Mouse (Mus musculus) stomach, embryonic 14.5 days (tissue): Measurements from ENCODE around the gene Ctdsp2. TPM values are rescaled to one million over a fixed set of nuclear protein-coding genes. Genes with fewer than 3 reads are reported as not detected.

ENCODE experiments used
- ATAC-seq: fragments of 200-750 bp; cut with Nextera tagmentation; 2 replicates; pipeline ENCODE4 v1.8.0; 2017; ENCODE audit warnings: low read depth, moderate TSS enrichment; ENCODE audit not compliant: insufficient number of reproducible peaks, insufficient read depth, low FRiP score
- H3K27ac ChIP-seq: fragments of 300-500 bp; sonication (generic); 2 replicates; pipeline ENCODE4 v1.5.1; 2014; ENCODE audit warnings: mild to moderate bottlenecking, low read length, moderate library complexity, mixed read lengths
- H3K27me3 ChIP-seq: fragments of 300-500 bp; sonication (generic); 2 replicates; pipeline ENCODE4 v1.6.1; 2014; ENCODE audit warnings: low read length, control low read depth, mixed read lengths; ENCODE audit not compliant: control insufficient read depth, insufficient read depth
- H3K36me3 ChIP-seq: fragments of 300-500 bp; sonication (generic); 2 replicates; pipeline ENCODE4 v1.6.1; 2014; ENCODE audit warnings: mild to moderate bottlenecking, control low read depth, low read length, moderate library complexity, mixed read lengths; ENCODE audit not compliant: control insufficient read depth, insufficient read depth
- H3K4me1 ChIP-seq: fragments of 300-500 bp; sonication (generic); 2 replicates; pipeline ENCODE4 v1.6.1; 2014; ENCODE audit warnings: low read length, control low read depth, mixed read lengths; ENCODE audit not compliant: control insufficient read depth, insufficient read depth
- H3K4me2 ChIP-seq: fragments of 300-500 bp; sonication (generic); replicated peaks from 2 replicates; pipeline ENCODE4 v1.6.1; 2014; ENCODE audit warnings: low read depth, low read length, control low read depth
- H3K4me3 ChIP-seq: fragments of 300-500 bp; sonication (generic); 2 replicates; pipeline ENCODE4 v1.5.1; 2014; ENCODE audit warnings: low read depth, low read length, control low read depth
- H3K9ac ChIP-seq: fragments of 300-500 bp; sonication (generic); replicated peaks from 2 replicates; pipeline ENCODE4 v1.6.1; 2014; ENCODE audit warnings: low read depth, mild to moderate bottlenecking, control low read depth, low read length, moderate library complexity, mixed read lengths
- H3K9me3 ChIP-seq: fragments of 300-500 bp; sonication (generic); 2 replicates; pipeline ENCODE4 v1.6.1; 2016; ENCODE audit warnings: low read depth, low read length, control low read depth; ENCODE audit not compliant: control insufficient read depth
- WGBS: fragments of 180-500 bp; shearing (Covaris S2); extraction: QIAGEN DNeasy Blood & Tissue Kit; methylation state at CpG from one replicate; pipeline ENCODE4 v1.1.7; 2014; 5-methylcytosine and 5-hydroxymethylcytosine counted together
- polyA plus RNA-seq: library from polyadenylated mRNA; unstranded; fragments of >200 nt; fragmentation: Nextera tagmentation; extraction: Ambion mirVana; gene quantifications from 2 replicates; pipeline ENCODE4 v1.2.1, GENCODE M21; 2014

Ctdsp2 gene
- polyA plus RNA-seq, result 103 and 107 TPM in 2 replicates

DNA sequence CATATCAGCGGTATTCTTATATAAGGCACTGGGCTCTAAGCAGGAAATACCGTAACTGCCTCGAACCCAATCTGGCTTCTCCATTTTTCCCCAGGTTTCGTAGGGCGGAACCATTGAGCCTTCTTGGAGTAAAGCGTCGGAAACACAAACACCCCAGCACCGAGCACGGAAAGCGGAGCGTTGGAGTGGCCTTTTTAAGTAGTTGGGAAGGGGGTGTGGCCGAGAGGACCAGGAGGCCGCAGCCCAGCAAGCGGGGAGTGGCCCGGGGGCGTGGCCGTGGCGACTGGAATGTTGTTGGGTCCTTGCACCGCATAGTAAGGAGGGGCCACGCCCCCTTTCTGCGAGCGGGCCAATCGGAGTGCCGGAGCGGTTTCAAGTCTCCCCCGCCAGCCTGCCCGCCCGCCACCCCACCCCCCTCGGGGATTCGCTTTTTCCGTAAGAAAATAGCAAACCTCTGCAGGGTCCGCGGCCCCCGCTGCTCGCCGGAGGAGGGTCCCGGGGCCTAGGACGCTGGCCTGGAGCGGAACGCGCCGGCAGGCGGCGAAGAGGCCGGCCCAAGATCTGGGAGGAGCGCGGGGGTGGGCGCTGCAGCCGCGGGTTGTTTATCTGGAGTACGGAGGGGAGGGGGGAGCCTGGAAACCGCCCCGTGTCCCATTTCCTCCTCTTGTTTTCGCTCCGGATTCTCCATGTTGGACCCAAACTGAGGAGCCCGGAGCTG lies at the start of gene Ctdsp2:
Gene Ctdsp2 (plus strand): TSS at position 441 of the 718 bp plus-strand sequence.
- H3K36me3 ChIP-seq, result no peaks in the 10 kb centered on the region; the same call in 1 of the 2 replicates
- H3K9me3 ChIP-seq, result no peaks in the 10 kb centered on the region
- ATAC-seq, result peak; percentile 93
- H3K4me3 ChIP-seq, result peak within 1 kb of the TSS; percentile 98
- H3K9ac ChIP-seq, result peak within 1 kb of the TSS; percentile 98
- WGBS, result under 1% methylated on average over 53 of the region's 56 CpGs
- H3K27ac ChIP-seq, result peak within 1 kb of the TSS; percentile 100
- H3K4me2 ChIP-seq, result peak within 1 kb of the TSS; percentile 98
- no peaks in the 10 kb centered on the region for H3K27me3 ChIP-seq
- H3K4me1 ChIP-seq, result peaks cover 44% of the 10 kb centered on the region

DNA sequence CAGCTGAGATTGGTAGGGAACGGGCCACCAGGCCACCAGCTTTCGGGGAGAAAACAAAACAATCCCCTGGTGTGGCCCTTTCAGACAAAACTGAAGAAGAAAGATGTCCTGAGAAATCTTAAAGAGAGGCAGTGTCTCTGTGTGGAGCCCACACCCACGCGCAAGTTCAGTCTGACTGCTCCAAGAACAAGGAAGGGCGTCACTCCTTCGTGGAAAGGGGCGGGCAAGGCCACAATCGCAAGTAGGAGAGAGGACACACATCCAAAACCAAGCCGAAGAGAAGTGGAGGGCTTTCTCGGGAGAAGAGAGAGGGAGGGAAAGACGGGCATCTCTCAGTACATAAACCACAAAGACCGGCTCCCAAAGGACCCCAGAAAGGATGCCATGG lies 49.7 kb upstream of the Ctdsp2 start:
- 17% methylated on average over 12 of the region's 12 CpGs for WGBS
- Histone ChIP-seq H3K4me2 (peak overlapping the region; percentile 89), H3K9ac (peak overlapping the region; percentile 59; the same call in 1 of the 2 replicates), H3K4me1 (peaks cover 50% of the 10 kb centered on the region), H3K36me3 (no peaks in the 10 kb centered on the region), H3K4me3 (peak overlapping the region; percentile 42), H3K27me3 (no peaks in the 10 kb centered on the region), H3K27ac (peak overlapping the region; percentile 99), H3K9me3 (no peaks in the 10 kb centered on the region)
- no peak for ATAC-seq

DNA sequence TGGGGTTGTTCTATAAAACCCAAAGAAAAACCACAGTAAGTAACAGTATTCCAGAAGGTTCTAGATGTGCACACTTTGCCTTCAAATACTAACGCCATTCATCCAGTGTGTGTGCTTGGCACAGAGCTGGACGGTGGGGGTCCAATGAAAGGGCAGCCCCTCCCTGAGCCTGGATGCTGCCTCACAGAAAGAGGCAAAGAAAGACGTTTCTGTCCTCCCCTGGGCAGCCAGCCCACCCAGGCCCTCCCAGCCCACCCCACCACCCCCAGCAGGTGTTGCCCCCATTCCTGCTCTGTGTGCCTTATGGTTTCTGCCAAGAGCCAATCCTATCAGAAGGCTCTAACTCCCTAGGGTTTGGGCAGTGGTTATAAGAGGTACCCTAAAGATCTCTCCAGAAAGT lies 49.0 kb upstream of the Ctdsp2 start:
- Histone ChIP-seq H3K36me3 (no peaks in the 10 kb centered on the region), H3K4me1 (peaks cover 53% of the 10 kb centered on the region), H3K4me3 (no peak overlapping the region), H3K9me3 (no peaks in the 10 kb centered on the region), H3K4me2 (peak overlapping the region; percentile 89; the same call in 1 of the 2 replicates), H3K9ac (no peak overlapping the region), H3K27me3 (no peaks in the 10 kb centered on the region), H3K27ac (peak overlapping the region; percentile 99)
- WGBS, result 47% methylated on average over 3 of the region's 3 CpGs
- ATAC-seq, result no peak

- peak overlapping the region; percentile 25 for H3K4me2 ChIP-seq
- H3K36me3 ChIP-seq, result no peaks in the 10 kb centered on the region
- H3K27me3 ChIP-seq, result no peaks in the 10 kb centered on the region
- peak overlapping the region; percentile 43 for H3K9ac ChIP-seq
- H3K27ac ChIP-seq, result peak overlapping the region; percentile 99
- H3K4me3 ChIP-seq, result no peak overlapping the region
- 20% methylated on average over 15 of the region's 15 CpGs for WGBS
- ATAC-seq, result peak; percentile 76
- H3K4me1 ChIP-seq, result peaks cover 62% of the 10 kb centered on the region
- H3K9me3 ChIP-seq, result no peaks in the 10 kb centered on the region
These were observed 48.0 kb upstream of the Ctdsp2 start for GRCm38 (mm10) chr10:126930270-126931121.

GRCm38 (mm10) chr10:126931123-126931759 lies 47.3 kb upstream of the Ctdsp2 start:
- 0 out of 2 replicates have a peak, but pooled peaks have one; percentile 8 for ATAC-seq

GRCm38 (mm10) chr10:126931760-126932139 lies 46.8 kb upstream of the Ctdsp2 start:
- H3K27me3 ChIP-seq, result no peaks in the 10 kb centered on the region
- H3K36me3 ChIP-seq, result no peaks in the 10 kb centered on the region
- no peaks in the 10 kb centered on the region for H3K9me3 ChIP-seq
- peak overlapping the region; percentile 99 for H3K27ac ChIP-seq
- ATAC-seq, result no peak
- H3K4me1 ChIP-seq, result peaks cover 69% of the 10 kb centered on the region
- H3K4me2 ChIP-seq, result peak overlapping the region; percentile 2; the same call in 1 of the 2 replicates
- H3K4me3 ChIP-seq, result no peak overlapping the region
- no peak overlapping the region for H3K9ac ChIP-seq

More at GRCm38 (mm10) chr10:126931123-126931759, 47.3 kb upstream of the Ctdsp2 start:
- H3K27ac ChIP-seq, result peak overlapping the region; percentile 99
- H3K4me1 ChIP-seq, result peaks cover 68% of the 10 kb centered on the region
- no peaks in the 10 kb centered on the region for H3K36me3 ChIP-seq
- peak overlapping the region; percentile 2; the same call in 1 of the 2 replicates for H3K4me2 ChIP-seq
- H3K4me3 ChIP-seq, result no peak overlapping the region
- WGBS, result 36% methylated on average over 8 of the region's 8 CpGs
- H3K9me3 ChIP-seq, result no peaks in the 10 kb centered on the region
- H3K27me3 ChIP-seq, result no peaks in the 10 kb centered on the region
- H3K9ac ChIP-seq, result no peak overlapping the region

- no peak for ATAC-seq
- H3K36me3 ChIP-seq, result no peaks in the 10 kb centered on the region
- H3K4me3 ChIP-seq, result no peak overlapping the region
- no peak overlapping the region for H3K4me2 ChIP-seq
- H3K9ac ChIP-seq, result no peak overlapping the region
- H3K27me3 ChIP-seq, result no peaks in the 10 kb centered on the region
- 0 out of 2 replicates have a peak, but pooled peaks cover 3% of the 10 kb centered on the region for H3K9me3 ChIP-seq
- peak overlapping the region; percentile 91; the same call in 1 of the 2 replicates for H3K27ac ChIP-seq
- WGBS, result 78% methylated on average over 13 of the region's 13 CpGs
- peaks cover 45% of the 10 kb centered on the region for H3K4me1 ChIP-seq
These were observed 44.0 kb upstream of the Ctdsp2 start for GRCm38 (mm10) chr10:126934561-126934960.

DNA sequence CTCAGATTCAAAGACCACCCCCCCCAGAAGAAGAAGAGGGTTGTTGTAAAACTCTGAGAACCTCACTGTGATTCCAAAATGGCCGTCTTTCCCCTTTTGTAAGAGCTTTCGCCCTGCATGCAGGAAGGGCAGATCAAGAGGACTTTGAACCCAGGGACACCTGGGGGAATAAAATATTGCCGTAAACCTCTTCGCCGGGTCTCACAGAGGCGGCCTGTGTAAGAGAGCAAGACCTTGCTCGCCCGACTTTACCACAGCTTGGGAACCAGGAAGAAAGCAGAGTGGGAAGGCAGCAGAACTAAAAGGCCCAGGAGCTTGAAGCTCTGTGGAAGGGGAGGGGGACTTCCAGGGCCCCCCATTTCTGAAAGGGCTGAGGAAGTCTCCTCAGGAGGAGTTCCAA lies 43.4 kb upstream of the Ctdsp2 start:
- peak overlapping the region; percentile 31; the same call in 1 of the 2 replicates for H3K9ac ChIP-seq
- peak overlapping the region; percentile 91 for H3K27ac ChIP-seq
- no peak overlapping the region for H3K4me3 ChIP-seq
- H3K27me3 ChIP-seq, result no peaks in the 10 kb centered on the region
- 0 out of 2 replicates have a peak, but pooled peaks cover 3% of the 10 kb centered on the region for H3K9me3 ChIP-seq
- ATAC-seq, result no peak
- 57% methylated on average over 8 of the region's 8 CpGs for WGBS
- H3K36me3 ChIP-seq, result no peaks in the 10 kb centered on the region
- H3K4me1 ChIP-seq, result peaks cover 39% of the 10 kb centered on the region
- no peak overlapping the region; the same call in 1 of the 2 replicates for H3K4me2 ChIP-seq
